In the genomic region with DNA sequence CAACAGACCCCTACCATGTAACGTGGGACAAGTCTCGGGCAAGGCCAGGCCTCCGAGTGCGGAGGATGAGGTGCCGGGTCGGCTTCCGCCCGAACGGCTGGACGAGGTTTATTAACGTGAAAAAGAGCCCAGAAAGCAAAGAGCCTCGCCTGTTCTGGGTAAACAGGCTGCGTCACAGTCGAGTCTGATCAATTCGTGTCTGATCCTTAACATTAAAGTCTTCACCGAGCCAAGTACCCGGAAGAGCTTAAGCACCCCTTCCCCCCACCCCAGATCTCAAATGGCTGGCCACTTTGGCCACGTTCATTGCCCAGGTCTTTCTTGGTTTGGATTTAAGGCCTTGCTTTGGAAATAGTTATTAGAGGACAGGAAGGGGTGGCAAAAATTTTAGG, we compare ENCODE assay signal across 8 mouse cellular contexts. TPM values are rescaled to one million over a fixed set of nuclear protein-coding genes. Genes with fewer than 3 reads are reported as not detected.
A peak's percentile ranks its signal among the peaks of the same experiment; 100 is the strongest.
DNase-seq lines count a peak whose midpoint lies in the region; ATAC-seq and TF ChIP-seq lines count a peak whose summit lies in the region.

No protein-coding gene starts in this region.

- no peak for DNase-seq in kidney, adult 2 months
- no peak for DNase-seq in kidney, postnatal 14 days
- DNase-seq in MN1 (ENCODE audit: low spot score): peak; percentile 38
- DNase-seq in hindbrain, embryonic 10.5 days (ENCODE audit: low spot score): no peak
- no peak for DNase-seq in right cerebral cortex, postnatal 36 days (ENCODE audit: low spot score in 2 of 2)
- DNase-seq in cerebellum, adult 11-12 months: no peak
- DNase-seq in thymus, postnatal 14 days: no peak

- peaks cover 6% of the 10 kb centered on the region; the same call in 1 of the 2 replicates for H3K36me3 ChIP-seq in kidney, adult 2 months (ENCODE audit: control insufficient read depth, insufficient read depth, low read length)
- H3K36me3 ChIP-seq in hindbrain, embryonic 10.5 days: peaks cover 36% of the 10 kb centered on the region
- H3K36me3 ChIP-seq in midbrain, embryonic 12.5 days: peaks cover 31% of the 10 kb centered on the region

- peak overlapping the region; percentile 92 for H3K27ac ChIP-seq in kidney, adult 2 months (ENCODE audit: insufficient read depth, low read depth, low read length)
- H3K27ac ChIP-seq in hindbrain, embryonic 10.5 days: peak overlapping the region; percentile 97
- H3K27ac ChIP-seq in midbrain, embryonic 12.5 days (replicated peaks): peak overlapping the region; percentile 94

- peak overlapping the region; percentile 98 for H3K9ac ChIP-seq in midbrain, embryonic 12.5 days (replicated peaks)

- TF ChIP-seq POLR2A in kidney, adult 2 months (IDR thresholded peaks at IDR 0.05; ENCODE audit: low read depth, low read length): no peak

- H3K27me3 ChIP-seq in kidney, adult 2 months (replicated peaks; ENCODE audit: control insufficient read depth, insufficient read depth, low read length): no peaks in the 10 kb centered on the region
- no peaks in the 10 kb centered on the region for H3K27me3 ChIP-seq in hindbrain, embryonic 10.5 days (ENCODE audit: insufficient read depth, poor library complexity, severe bottlenecking)
- H3K27me3 ChIP-seq in midbrain, embryonic 12.5 days: no peaks in the 10 kb centered on the region

- WGBS in kidney, adult 2 months: under 1% methylated on average over 18 of the region's 18 CpGs
- under 1% methylated on average over 18 of the region's 18 CpGs for WGBS in hindbrain, embryonic 10.5 days
- under 1% methylated on average over 18 of the region's 18 CpGs for WGBS in midbrain, embryonic 12.5 days

- H3K4me2 ChIP-seq in midbrain, embryonic 12.5 days (replicated peaks): peak overlapping the region; percentile 93

- TF ChIP-seq CTCF in kidney, adult 2 months (conservative IDR thresholded peaks at IDR 0.05; ENCODE audit: insufficient read depth, insufficient read length, low read depth, low read length): no peak

- H3K9me3 ChIP-seq in hindbrain, embryonic 10.5 days: no peaks in the 10 kb centered on the region
- H3K9me3 ChIP-seq in midbrain, embryonic 12.5 days: no peaks in the 10 kb centered on the region

- peaks cover 4% of the 10 kb centered on the region; the same call in 1 of the 2 replicates for H3K4me1 ChIP-seq in kidney, adult 2 months (ENCODE audit: control insufficient read depth, insufficient read depth, low read length)
- peaks cover 38% of the 10 kb centered on the region for H3K4me1 ChIP-seq in hindbrain, embryonic 10.5 days (replicated peaks)
- H3K4me1 ChIP-seq in midbrain, embryonic 12.5 days: peaks cover 27% of the 10 kb centered on the region

- no peak for ATAC-seq in midbrain, embryonic 12.5 days (ENCODE audit: low FRiP score, low read depth)

- peak overlapping the region; percentile 98 for H3K4me3 ChIP-seq in kidney, adult 2 months (ENCODE audit: insufficient read depth, low read depth, low read length)
- peak overlapping the region; percentile 95 for H3K4me3 ChIP-seq in hindbrain, embryonic 10.5 days
- peak overlapping the region; percentile 100 for H3K4me3 ChIP-seq in midbrain, embryonic 12.5 days

RNA-seq across cellular contexts. Expression of a gene that starts 0.8 kb away (rescaled TPM):
- polyA plus RNA-seq in kidney, adult 2 months (2012; rRNA removed): 503 and 653 TPM in 2 replicates
- 1,011 and 1,145 TPM in 2 replicates for polyA plus RNA-seq in hindbrain, embryonic 10.5 days (2016; fragmentation: Nextera tagmentation; extraction: Ambion mirVana)
- polyA plus RNA-seq in midbrain, embryonic 12.5 days (2016; fragmentation: Nextera tagmentation; extraction: Ambion mirVana): 741 and 746 TPM in 2 replicates

RNA-seq across cellular contexts. Expression of a gene that starts 4.5 kb away (rescaled TPM):
- 6.1 and 7.6 TPM in 2 replicates for polyA plus RNA-seq in kidney, adult 2 months (2012; rRNA removed)
- 7.6 and 22.9 TPM in 2 replicates for polyA plus RNA-seq in hindbrain, embryonic 10.5 days (2016; fragmentation: Nextera tagmentation; extraction: Ambion mirVana)
- 34.3 and 35.2 TPM in 2 replicates for polyA plus RNA-seq in midbrain, embryonic 12.5 days (2016; fragmentation: Nextera tagmentation; extraction: Ambion mirVana)

RNA-seq across cellular contexts. Expression of a gene that starts 26.0 kb away (rescaled TPM):
- polyA plus RNA-seq in kidney, adult 2 months (2012; rRNA removed): 0.05 and 0.42 TPM in 2 replicates
- 1.1 and 1.5 TPM in 2 replicates for polyA plus RNA-seq in hindbrain, embryonic 10.5 days (2016; fragmentation: Nextera tagmentation; extraction: Ambion mirVana)
- 0.62 and 0.73 TPM in 2 replicates for polyA plus RNA-seq in midbrain, embryonic 12.5 days (2016; fragmentation: Nextera tagmentation; extraction: Ambion mirVana)

RNA-seq across cellular contexts. Expression of a gene that starts 31.3 kb away (rescaled TPM):
- polyA plus RNA-seq in kidney, adult 2 months (2012; rRNA removed): 0.75 and 2.8 TPM in 2 replicates
- polyA plus RNA-seq in hindbrain, embryonic 10.5 days (2016; fragmentation: Nextera tagmentation; extraction: Ambion mirVana): 13.3 and 16.2 TPM in 2 replicates
- 6.3 and 7.4 TPM in 2 replicates for polyA plus RNA-seq in midbrain, embryonic 12.5 days (2016; fragmentation: Nextera tagmentation; extraction: Ambion mirVana)

RNA-seq across cellular contexts. Expression of a gene that starts 41.0 kb away (rescaled TPM):
- 1.0 TPM in 2 replicates for polyA plus RNA-seq in kidney, adult 2 months (2012; rRNA removed)
- polyA plus RNA-seq in hindbrain, embryonic 10.5 days (2016; fragmentation: Nextera tagmentation; extraction: Ambion mirVana): 0.11 and 0.24 TPM in 2 replicates
- 0.34 and 0.48 TPM in 2 replicates for polyA plus RNA-seq in midbrain, embryonic 12.5 days (2016; fragmentation: Nextera tagmentation; extraction: Ambion mirVana)
